Mouse (Mus musculus): ENCODE results near the gene Olfr630. TPM values are rescaled to one million over a fixed set of nuclear protein-coding genes. Genes with fewer than 3 reads are reported as not detected.
"Not testable (repeated sequence)": the region's sequence is repeated elsewhere in the genome, so short reads cannot be mapped to it uniquely, and the experiment has no call there.

Olfr630 gene
- polyA plus RNA-seq (2015; fragmentation: Nextera tagmentation; extraction: Ambion mirVana), result not detected in 2 replicates

- 47% methylated on average over 2 of the region's 2 CpGs for WGBS
- Histone ChIP-seq H3K9me3 (no peaks in the 10 kb centered on the region), H3K27ac (no peak within 1 kb of the TSS), H3K4me1 (replicated peaks) (no peaks in the 10 kb centered on the region), H3K4me3 (no peak within 1 kb of the TSS), H3K36me3 (no peaks in the 10 kb centered on the region), H3K9ac (no peak within 1 kb of the TSS), H3K4me2 (no peak within 1 kb of the TSS), H3K27me3 (no peaks in the 10 kb centered on the region)
- no peak for ATAC-seq (ENCODE audit: low FRiP score)
Measured at GRCm38 (mm10) chr7:103757233-103757632, at the start of gene Olfr630. TSS of gene Olfr630 (minus strand) at chr7:103757333.

GRCm38 (mm10) chr7:103806856-103807255 is 49.7 kb upstream of the Olfr630 start:
- no peaks in the 10 kb centered on the region for H3K9me3 ChIP-seq
- H3K4me3 ChIP-seq, result no peak overlapping the region
- no peaks in the 10 kb centered on the region for H3K36me3 ChIP-seq
- no peak for ATAC-seq (ENCODE audit: low FRiP score)
- H3K4me1 ChIP-seq (replicated peaks), result no peaks in the 10 kb centered on the region
- H3K27ac ChIP-seq, result no peak overlapping the region
- no peak overlapping the region for H3K4me2 ChIP-seq
- no peaks in the 10 kb centered on the region for H3K27me3 ChIP-seq
- no peak overlapping the region for H3K9ac ChIP-seq
- WGBS, result 73% methylated on average over 1 of the region's 1 CpGs

- Histone ChIP-seq H3K4me3 (no peak overlapping the region), H3K36me3 (no peaks in the 10 kb centered on the region), H3K27me3 (no peaks in the 10 kb centered on the region), H3K4me1 (replicated peaks) (no peaks in the 10 kb centered on the region), H3K9me3 (no peaks in the 10 kb centered on the region), H3K27ac (no peak overlapping the region), H3K4me2 (no peak overlapping the region), H3K9ac (no peak overlapping the region)
- 20% methylated on average over 4 of the region's 4 CpGs for WGBS
- ATAC-seq (ENCODE audit: low FRiP score), result no peak
Measured at GRCm38 (mm10) chr7:103792669-103793388, 35.7 kb upstream of the Olfr630 start.

DNA sequence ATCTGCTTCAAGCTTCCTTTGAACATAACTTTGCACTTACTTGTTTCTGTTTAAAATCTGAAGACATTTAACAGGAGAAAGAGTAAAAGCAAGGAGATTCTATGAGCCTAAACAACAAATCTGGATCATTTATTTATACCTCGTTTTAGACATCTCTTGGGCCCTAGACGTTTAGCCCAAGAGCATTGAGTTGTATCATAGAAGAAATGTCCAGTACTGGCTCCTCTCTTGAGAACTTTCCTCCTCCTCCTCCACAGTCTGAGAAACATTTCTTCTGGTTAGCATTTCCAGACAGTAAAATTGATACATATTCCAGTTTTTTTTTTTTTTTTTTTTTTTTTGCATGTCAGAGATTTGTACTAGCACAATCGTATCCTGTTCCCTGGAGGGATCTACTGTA is 34.6 kb upstream of the Olfr630 start, which contains the start of gene Olfr67:
Olfr67 (minus strand) TSS at position 101 of the 400 bp plus-strand sequence.
- H3K36me3 ChIP-seq, result no peaks in the 10 kb centered on the region
- ATAC-seq (ENCODE audit: low FRiP score), result no peak
- no peaks in the 10 kb centered on the region for H3K4me1 ChIP-seq (replicated peaks)
- no peaks in the 10 kb centered on the region for H3K9me3 ChIP-seq
- no peak within 1 kb of the TSS for H3K9ac ChIP-seq
- 81% methylated on average over 3 of the region's 3 CpGs for WGBS
- H3K27me3 ChIP-seq, result no peaks in the 10 kb centered on the region
- no peak within 1 kb of the TSS for H3K27ac ChIP-seq
- H3K4me3 ChIP-seq, result no peak within 1 kb of the TSS
- H3K4me2 ChIP-seq, result no peak within 1 kb of the TSS

GRCm38 (mm10) chr7:103779598-103779997 is 22.5 kb upstream of the Olfr630 start, which contains the start of gene Olfr68:
TSS of gene Olfr68 (minus strand) at chr7:103779698.
- H3K4me3 ChIP-seq, result no peak within 1 kb of the TSS
- no peak for ATAC-seq (ENCODE audit: low FRiP score)
- no peaks in the 10 kb centered on the region for H3K36me3 ChIP-seq
- no peaks in the 10 kb centered on the region for H3K4me1 ChIP-seq (replicated peaks)
- H3K27ac ChIP-seq, result no peak within 1 kb of the TSS
- no peak within 1 kb of the TSS for H3K4me2 ChIP-seq
- 84% methylated on average over 3 of the region's 3 CpGs for WGBS
- no peak within 1 kb of the TSS for H3K9ac ChIP-seq
- H3K9me3 ChIP-seq, result no peaks in the 10 kb centered on the region
- H3K27me3 ChIP-seq, result no peaks in the 10 kb centered on the region

- 91% methylated on average over 4 of the region's 4 CpGs for WGBS
- H3K9me3 ChIP-seq; H3K27ac ChIP-seq; H3K9ac ChIP-seq; H3K27me3 ChIP-seq; ATAC-seq (ENCODE audit: low FRiP score); H3K4me1 ChIP-seq (replicated peaks); H3K36me3 ChIP-seq; H3K4me3 ChIP-seq; H3K4me2 ChIP-seq: not testable (repeated sequence)
Measured at GRCm38 (mm10) chr7:103777652-103778051, 20.5 kb upstream of the Olfr630 start.

- no peak within 1 kb of the TSS for H3K4me2 ChIP-seq
- no peaks in the 10 kb centered on the region for H3K36me3 ChIP-seq
- no peaks in the 10 kb centered on the region for H3K4me1 ChIP-seq (replicated peaks)
- H3K27me3 ChIP-seq, result no peaks in the 10 kb centered on the region
- H3K9me3 ChIP-seq, result no peaks in the 10 kb centered on the region
- no peak within 1 kb of the TSS for H3K27ac ChIP-seq
- 83% methylated on average over 2 of the region's 2 CpGs for WGBS
- ATAC-seq (ENCODE audit: low FRiP score), result no peak
- no peak within 1 kb of the TSS for H3K9ac ChIP-seq
- H3K4me3 ChIP-seq, result no peak within 1 kb of the TSS
Measured at GRCm38 (mm10) chr7:103771494-103771893, 14.4 kb upstream of the Olfr630 start, which contains the start of gene Olfr69. TSS of gene Olfr69 (minus strand) at chr7:103771594.

DNA sequence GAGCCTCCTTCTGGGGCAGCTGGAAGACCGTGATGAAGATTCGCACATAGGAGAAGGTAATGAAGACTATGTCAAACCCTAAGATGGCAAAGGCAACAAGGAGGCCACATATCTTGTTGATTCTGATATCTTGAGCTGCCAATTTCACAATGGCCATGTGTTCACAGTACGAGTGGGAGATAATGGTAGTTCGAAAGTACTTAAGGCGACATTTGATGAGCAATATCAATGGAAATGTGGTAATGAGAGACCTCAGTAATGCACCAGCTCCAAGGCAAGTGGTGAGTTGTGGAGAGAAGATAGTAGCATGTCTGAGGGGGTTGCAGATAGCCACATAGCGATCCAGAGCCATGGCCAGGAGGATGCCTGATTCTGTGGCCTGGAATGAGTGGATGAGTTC is 10.6 kb upstream of the Olfr630 start:
- not testable (repeated sequence) for H3K36me3 ChIP-seq; H3K27me3 ChIP-seq; H3K4me3 ChIP-seq; H3K4me1 ChIP-seq (replicated peaks); H3K4me2 ChIP-seq; H3K9me3 ChIP-seq; H3K27ac ChIP-seq; ATAC-seq (ENCODE audit: low FRiP score); H3K9ac ChIP-seq
- WGBS, result 83% methylated on average over 6 of the region's 6 CpGs

DNA sequence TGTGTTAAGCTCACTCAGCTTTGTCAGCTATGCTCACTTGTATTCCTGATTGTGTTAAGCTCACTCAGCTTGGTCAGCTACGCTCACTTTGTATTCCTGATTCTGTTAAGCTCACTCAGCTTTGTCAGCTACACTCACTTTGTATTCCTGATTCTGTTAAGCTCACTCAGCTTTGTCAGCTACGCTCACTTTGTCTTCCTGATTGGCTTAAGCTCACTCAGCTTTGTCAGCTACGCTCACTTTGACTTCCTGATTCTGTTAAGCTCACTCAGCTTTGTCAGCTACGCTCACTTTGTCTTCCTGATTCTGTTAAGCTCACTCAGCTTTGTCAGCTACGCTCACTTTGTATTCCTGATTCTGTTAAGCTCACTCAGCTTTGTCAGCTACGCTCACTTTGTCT is 5.1 kb upstream of the Olfr630 start:
- not testable (repeated sequence) for H3K36me3 ChIP-seq; H3K9ac ChIP-seq; H3K9me3 ChIP-seq; H3K4me1 ChIP-seq (replicated peaks); ATAC-seq (ENCODE audit: low FRiP score); H3K27me3 ChIP-seq; H3K4me2 ChIP-seq; H3K4me3 ChIP-seq; H3K27ac ChIP-seq
- 91% methylated on average over 6 of the region's 6 CpGs for whole genome bisulfite sequencing

- Histone ChIP-seq H3K4me2 (no peak within 1 kb of the TSS), H3K9ac (no peak within 1 kb of the TSS), H3K27me3 (no peaks in the 10 kb centered on the region), H3K36me3 (no peaks in the 10 kb centered on the region), H3K27ac (no peak within 1 kb of the TSS), H3K4me1 (replicated peaks) (no peaks in the 10 kb centered on the region), H3K9me3 (no peaks in the 10 kb centered on the region), H3K4me3 (no peak within 1 kb of the TSS)
- ATAC-seq (ENCODE audit: low FRiP score), result no peak
- 76% methylated on average over 2 of the region's 2 CpGs for WGBS
Measured at GRCm38 (mm10) chr7:103744843-103745242, 12.3 kb downstream of the Olfr630 start, which contains the start of gene Olfr629. TSS of gene Olfr629 (minus strand) at chr7:103744943.

DNA sequence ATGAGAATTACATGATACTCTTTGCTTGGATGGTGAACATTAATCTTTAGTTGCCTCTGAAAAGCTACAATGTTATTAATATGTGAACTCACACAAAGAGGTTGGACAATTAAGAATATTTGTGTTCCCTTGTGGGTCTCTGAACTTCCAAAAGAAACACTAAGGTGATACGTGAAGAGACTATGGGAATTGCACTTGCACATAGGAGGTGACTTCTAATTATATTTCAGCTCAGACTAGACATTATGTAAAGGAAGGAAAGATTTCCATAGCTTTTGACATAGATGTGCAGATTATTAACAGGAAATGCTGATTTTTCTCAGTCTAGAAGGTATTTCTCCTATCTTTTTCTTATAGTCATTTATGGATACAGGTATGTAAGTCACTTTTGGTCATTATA is 27.1 kb downstream of the Olfr630 start, which contains the start of gene Olfr628:
Olfr628 (plus strand) TSS at position 301 of the 400 bp plus-strand sequence.
- no peak for ATAC-seq (ENCODE audit: low FRiP score)
- 86% methylated on average over 1 of the region's 1 CpGs for WGBS
- Histone ChIP-seq H3K4me2 (no peak within 1 kb of the TSS), H3K27ac (no peak within 1 kb of the TSS), H3K4me3 (no peak within 1 kb of the TSS), H3K9me3 (no peaks in the 10 kb centered on the region), H3K27me3 (no peaks in the 10 kb centered on the region), H3K36me3 (no peaks in the 10 kb centered on the region), H3K4me1 (replicated peaks) (no peaks in the 10 kb centered on the region), H3K9ac (no peak within 1 kb of the TSS)

- H3K27me3 ChIP-seq; H3K9ac ChIP-seq; H3K4me3 ChIP-seq; H3K36me3 ChIP-seq; ATAC-seq (ENCODE audit: low FRiP score); H3K9me3 ChIP-seq; H3K27ac ChIP-seq; H3K4me1 ChIP-seq (replicated peaks); H3K4me2 ChIP-seq: not testable (repeated sequence)
- 94% methylated on average over 1 of the region's 1 CpGs for WGBS
Measured at GRCm38 (mm10) chr7:103716398-103716797, 40.7 kb downstream of the Olfr630 start.

DNA sequence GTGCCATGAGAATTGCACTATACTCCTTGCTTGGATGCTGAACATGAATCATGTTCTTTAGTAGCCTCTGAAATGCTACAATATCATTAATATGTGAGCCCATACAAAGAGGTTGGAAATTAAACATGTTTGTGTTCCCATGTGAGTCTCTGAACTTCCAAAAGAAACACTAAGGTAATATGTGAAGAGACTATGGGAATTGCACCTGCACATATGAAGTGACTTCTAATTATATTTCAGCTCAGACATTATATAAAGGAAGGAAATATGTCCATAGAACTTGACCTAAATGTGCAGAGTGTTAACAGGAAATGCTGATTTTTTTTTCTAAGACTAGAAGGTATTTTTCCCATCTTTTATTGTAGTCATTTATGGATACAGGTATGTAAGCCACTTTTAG is 42.8 kb downstream of the Olfr630 start, which contains the start of gene Olfr243:
Olfr243 (plus strand) TSS at position 301 of the 400 bp plus-strand sequence.
- no peak within 1 kb of the TSS for H3K9ac ChIP-seq
- no peaks in the 10 kb centered on the region for H3K27me3 ChIP-seq
- H3K4me1 ChIP-seq (replicated peaks), result no peaks in the 10 kb centered on the region
- no peak within 1 kb of the TSS for H3K4me2 ChIP-seq
- H3K36me3 ChIP-seq, result no peaks in the 10 kb centered on the region
- no peak within 1 kb of the TSS for H3K27ac ChIP-seq
- no peak for ATAC-seq (ENCODE audit: low FRiP score)
- no peaks in the 10 kb centered on the region for H3K9me3 ChIP-seq
- no peak within 1 kb of the TSS for H3K4me3 ChIP-seq

Data from hindbrain, embryonic 13.5 days (tissue).